Mouse (Mus musculus) forebrain, embryonic 16.5 days (tissue): ENCODE data around the gene Smad3. TPM values are rescaled to one million over a fixed set of nuclear protein-coding genes. Genes with fewer than 3 reads are reported as not detected.

Experiments used
- ATAC-seq: fragments of 200-750 bp; cut with Nextera tagmentation; 2 replicates; pipeline ENCODE4 v1.8.0; 2017; ENCODE audit warnings: mild to moderate bottlenecking, moderate library complexity
- H3K27ac ChIP-seq: fragments of 300-500 bp; sonication (generic); 2 replicates; pipeline ENCODE4 v1.5.1; 2014; ENCODE audit warnings: low read length, control low read depth
- H3K27me3 ChIP-seq: fragments of 300-500 bp; sonication (generic); replicated peaks from 2 replicates; pipeline ENCODE4 v1.6.1; 2014; ENCODE audit warnings: low read length; ENCODE audit not compliant: control insufficient read depth, insufficient read depth
- H3K36me3 ChIP-seq: fragments of 300-500 bp; sonication (generic); 2 replicates; pipeline ENCODE4 v1.6.1; 2014; ENCODE audit not compliant: control insufficient read depth, insufficient read depth
- H3K4me1 ChIP-seq: fragments of 300-500 bp; sonication (generic); replicated peaks from 2 replicates; pipeline ENCODE4 v1.6.1; 2014; ENCODE audit warnings: low read length; ENCODE audit not compliant: control insufficient read depth, insufficient read depth
- H3K4me2 ChIP-seq: fragments of 300-500 bp; sonication (generic); 2 replicates; pipeline ENCODE4 v1.6.1; 2014; ENCODE audit warnings: mild to moderate bottlenecking, low read length, control low read depth
- H3K4me3 ChIP-seq: fragments of 300-500 bp; sonication (generic); replicated peaks from 2 replicates; pipeline ENCODE4 v1.5.1; 2014; ENCODE audit warnings: mild to moderate bottlenecking, low read length, control low read depth
- H3K9ac ChIP-seq: fragments of 300-500 bp; sonication (generic); replicated peaks from 2 replicates; pipeline ENCODE4 v1.6.1; 2014; ENCODE audit warnings: low read depth, low read length, control low read depth
- H3K9me3 ChIP-seq: fragments of 300-500 bp; sonication (generic); 2 replicates; pipeline ENCODE4 v1.6.1; 2016; ENCODE audit warnings: low read length; ENCODE audit not compliant: control insufficient read depth
- WGBS: fragments of 180-500 bp; shearing (Covaris S2); extraction: QIAGEN DNeasy Blood & Tissue Kit; methylation state at CpG from one replicate; pipeline ENCODE4 v1.1.7; 2014; 5-methylcytosine and 5-hydroxymethylcytosine counted together
- polyA plus RNA-seq: library from polyadenylated mRNA; unstranded; fragments of >200 nt; fragmentation: Nextera tagmentation; extraction: Ambion mirVana; gene quantifications from 2 replicates; pipeline ENCODE4 v1.2.1, GENCODE M21; 2015

Smad3 gene
- polyA plus RNA-seq, 1 experiment from 2014 or later: 7.4 TPM

- H3K9me3 ChIP-seq: no peaks in the 10 kb centered on the region
- no peak overlapping the region for H3K9ac ChIP-seq
- peaks cover 31% of the 10 kb centered on the region for H3K4me1 ChIP-seq
- peak; percentile 26; the same call in 1 of the 2 replicates for ATAC-seq
- no peak overlapping the region for H3K27ac ChIP-seq
- no peaks in the 10 kb centered on the region for H3K27me3 ChIP-seq
- 42% methylated on average over 18 of the region's 18 CpGs for WGBS
- H3K4me2 ChIP-seq: no peak overlapping the region
- no peaks in the 10 kb centered on the region for H3K36me3 ChIP-seq
- no peak overlapping the region for H3K4me3 ChIP-seq
Observed at GRCm38 (mm10) chr9:63666612-63667372, 91.0 kb downstream of the Smad3 start.

- no peak overlapping the region for H3K27ac ChIP-seq
- H3K4me2 ChIP-seq: no peak overlapping the region
- no peak overlapping the region for H3K4me3 ChIP-seq
- 31% methylated on average over 13 of the region's 13 CpGs for WGBS
- no peak overlapping the region for H3K9ac ChIP-seq
- no peaks in the 10 kb centered on the region for H3K9me3 ChIP-seq
- no peaks in the 10 kb centered on the region for H3K36me3 ChIP-seq
- H3K27me3 ChIP-seq: no peaks in the 10 kb centered on the region
- ATAC-seq: peak; percentile 45; the same call in 1 of the 2 replicates
- peaks cover 31% of the 10 kb centered on the region for H3K4me1 ChIP-seq
Observed at GRCm38 (mm10) chr9:63664792-63665646, 92.8 kb downstream of the Smad3 start.

- no peak for ATAC-seq
- Histone ChIP-seq H3K9me3 (no peaks in the 10 kb centered on the region), H3K9ac (no peak overlapping the region), H3K36me3 (no peaks in the 10 kb centered on the region), H3K4me2 (no peak overlapping the region), H3K27ac (no peak overlapping the region), H3K4me3 (no peak overlapping the region), H3K27me3 (no peaks in the 10 kb centered on the region), H3K4me1 (peaks cover 35% of the 10 kb centered on the region)
- 85% methylated on average over 2 of the region's 2 CpGs for WGBS
Observed at GRCm38 (mm10) chr9:63664300-63664745, 93.5 kb downstream of the Smad3 start.

- H3K27me3 ChIP-seq: no peaks in the 10 kb centered on the region
- H3K4me3 ChIP-seq: no peak overlapping the region
- WGBS: 86% methylated on average over 10 of the region's 10 CpGs
- no peak overlapping the region for H3K9ac ChIP-seq
- H3K27ac ChIP-seq: no peak overlapping the region
- no peak overlapping the region for H3K4me2 ChIP-seq
- H3K9me3 ChIP-seq: no peaks in the 10 kb centered on the region
- H3K4me1 ChIP-seq: peaks cover 45% of the 10 kb centered on the region
- no peaks in the 10 kb centered on the region for H3K36me3 ChIP-seq
- no peak for ATAC-seq
Observed at GRCm38 (mm10) chr9:63663222-63663621, 94.6 kb downstream of the Smad3 start.

- no peak for ATAC-seq
- peaks cover 41% of the 10 kb centered on the region for H3K4me1 ChIP-seq
- no peaks in the 10 kb centered on the region for H3K36me3 ChIP-seq
- 88% methylated on average over 7 of the region's 7 CpGs for WGBS
- H3K9ac ChIP-seq: no peak overlapping the region
- H3K4me3 ChIP-seq: no peak overlapping the region
- H3K9me3 ChIP-seq: no peaks in the 10 kb centered on the region
- H3K4me2 ChIP-seq: no peak overlapping the region
- H3K27ac ChIP-seq: no peak overlapping the region
- H3K27me3 ChIP-seq: no peaks in the 10 kb centered on the region
Observed at GRCm38 (mm10) chr9:63662759-63663158, 95.0 kb downstream of the Smad3 start.

- Histone ChIP-seq H3K9ac (no peak overlapping the region), H3K36me3 (no peaks in the 10 kb centered on the region), H3K9me3 (no peaks in the 10 kb centered on the region), H3K27ac (no peak overlapping the region), H3K4me1 (peaks cover 23% of the 10 kb centered on the region), H3K4me2 (no peak overlapping the region), H3K4me3 (no peak overlapping the region), H3K27me3 (no peaks in the 10 kb centered on the region)
- ATAC-seq: no peak
- 94% methylated on average over 3 of the region's 3 CpGs for WGBS
Observed at GRCm38 (mm10) chr9:63660691-63661090, 97.1 kb downstream of the Smad3 start.

GRCm38 (mm10) chr9:63660061-63660460 is 97.7 kb downstream of the Smad3 start:
- H3K9me3 ChIP-seq: no peaks in the 10 kb centered on the region
- 97% methylated on average over 4 of the region's 4 CpGs for WGBS
- H3K36me3 ChIP-seq: no peaks in the 10 kb centered on the region
- no peak overlapping the region for H3K4me2 ChIP-seq
- ATAC-seq: no peak
- H3K4me1 ChIP-seq: peaks cover 19% of the 10 kb centered on the region
- no peak overlapping the region for H3K9ac ChIP-seq
- H3K4me3 ChIP-seq: no peak overlapping the region
- no peaks in the 10 kb centered on the region for H3K27me3 ChIP-seq
- no peak overlapping the region for H3K27ac ChIP-seq

- H3K27ac ChIP-seq: no peak overlapping the region
- no peak overlapping the region for H3K9ac ChIP-seq
- no peak overlapping the region for H3K4me3 ChIP-seq
- no peak overlapping the region for H3K4me2 ChIP-seq
- ATAC-seq: peak; percentile 82
- 19% methylated on average over 5 of the region's 5 CpGs for WGBS
- no peaks in the 10 kb centered on the region for H3K36me3 ChIP-seq
- no peaks in the 10 kb centered on the region for H3K9me3 ChIP-seq
- H3K27me3 ChIP-seq: no peaks in the 10 kb centered on the region
- peaks cover 14% of the 10 kb centered on the region for H3K4me1 ChIP-seq
Observed at GRCm38 (mm10) chr9:63658970-63659371, 98.8 kb downstream of the Smad3 start.

- Histone ChIP-seq H3K9me3 (no peaks in the 10 kb centered on the region), H3K9ac (no peak overlapping the region), H3K4me3 (no peak overlapping the region), H3K36me3 (no peaks in the 10 kb centered on the region), H3K4me1 (peaks cover 18% of the 10 kb centered on the region), H3K27me3 (no peaks in the 10 kb centered on the region), H3K4me2 (no peak overlapping the region), H3K27ac (no peak overlapping the region)
- ATAC-seq: no peak
- WGBS: 85% methylated on average over 9 of the region's 9 CpGs
Observed at GRCm38 (mm10) chr9:63658436-63658835, 99.4 kb downstream of the Smad3 start.
